Mouse (Mus musculus): ENCODE data around the gene Rims1. TPM values are rescaled to one million over a fixed set of nuclear protein-coding genes. Genes with fewer than 3 reads are reported as not detected.

Gene Rims1
- polyA plus RNA-seq, 1 experiment from 2014 or later: 1.4 TPM

- Histone ChIP-seq H3K36me3 (replicated peaks) (no peaks in the 10 kb centered on the region), H3K4me1 (peaks cover 3% of the 10 kb centered on the region; the same call in 1 of the 2 replicates), H3K27me3 (replicated peaks; ENCODE audit: low read depth, poor library complexity, severe bottlenecking) (no peaks in the 10 kb centered on the region), H3K4me3 (no peak overlapping the region), H3K9me3 (0 out of 2 replicates have a peak, but pooled peaks cover 3% of the 10 kb centered on the region), H3K27ac (replicated peaks) (no peak overlapping the region)
- DNase-seq (ENCODE audit: low spot score): no peak
- 48% methylated on average over 8 of the region's 8 CpGs for WGBS
These were observed 185.0 kb downstream of the Rims1 start for GRCm38 (mm10) chr1:22620827-22621226.

GRCm38 (mm10) chr1:22615601-22616000, 190.2 kb downstream of the Rims1 start:
- H3K27me3 ChIP-seq (replicated peaks; ENCODE audit: low read depth, poor library complexity, severe bottlenecking): no peaks in the 10 kb centered on the region
- no peaks in the 10 kb centered on the region for H3K4me1 ChIP-seq
- no peak overlapping the region for H3K4me3 ChIP-seq
- no peak for DNase-seq (ENCODE audit: low spot score)
- H3K36me3 ChIP-seq (replicated peaks): no peaks in the 10 kb centered on the region
- 0 out of 2 replicates have a peak, but pooled peaks cover 3% of the 10 kb centered on the region for H3K9me3 ChIP-seq
- no peak overlapping the region for H3K27ac ChIP-seq (replicated peaks)
- WGBS: 81% methylated on average over 4 of the region's 4 CpGs

GRCm38 (mm10) chr1:22613609-22614008, 192.2 kb downstream of the Rims1 start:
- Histone ChIP-seq H3K36me3 (replicated peaks) (no peaks in the 10 kb centered on the region), H3K4me1 (no peaks in the 10 kb centered on the region), H3K4me3 (no peak overlapping the region), H3K27ac (replicated peaks) (no peak overlapping the region), H3K27me3 (replicated peaks; ENCODE audit: low read depth, poor library complexity, severe bottlenecking) (no peaks in the 10 kb centered on the region), H3K9me3 (no peaks in the 10 kb centered on the region)
- no peak for DNase-seq (ENCODE audit: low spot score)
- WGBS: 84% methylated on average over 3 of the region's 3 CpGs

- no peaks in the 10 kb centered on the region for H3K4me1 ChIP-seq
- no peak for DNase-seq (ENCODE audit: low spot score)
- WGBS: 71% methylated on average over 18 of the region's 18 CpGs
These were observed 201.3 kb downstream of the Rims1 start for GRCm38 (mm10) chr1:22604329-22605044.

GRCm38 (mm10) chr1:22596197-22596596, 209.6 kb downstream of the Rims1 start:
- Histone ChIP-seq H3K27me3 (replicated peaks; ENCODE audit: low read depth, poor library complexity, severe bottlenecking) (no peaks in the 10 kb centered on the region), H3K4me1 (no peaks in the 10 kb centered on the region), H3K27ac (replicated peaks) (no peak overlapping the region), H3K36me3 (replicated peaks) (no peaks in the 10 kb centered on the region), H3K4me3 (no peak overlapping the region), H3K9me3 (no peaks in the 10 kb centered on the region)
- WGBS: 77% methylated on average over 12 of the region's 12 CpGs
- no peak for DNase-seq (ENCODE audit: low spot score)

More at GRCm38 (mm10) chr1:22604329-22605044, 201.3 kb downstream of the Rims1 start:
- Histone ChIP-seq H3K27ac (replicated peaks) (no peak overlapping the region), H3K4me3 (no peak overlapping the region), H3K9me3 (no peaks in the 10 kb centered on the region), H3K36me3 (replicated peaks) (no peaks in the 10 kb centered on the region), H3K27me3 (replicated peaks; ENCODE audit: low read depth, poor library complexity, severe bottlenecking) (no peaks in the 10 kb centered on the region)

- DNase-seq (ENCODE audit: low spot score): no peak
These were observed 211.0 kb downstream of the Rims1 start for GRCm38 (mm10) chr1:22594841-22595240.

GRCm38 (mm10) chr1:22587859-22588383, 217.9 kb downstream of the Rims1 start:
- Histone ChIP-seq H3K4me3 (no peak overlapping the region), H3K9me3 (no peaks in the 10 kb centered on the region), H3K27me3 (replicated peaks; ENCODE audit: low read depth, poor library complexity, severe bottlenecking) (no peaks in the 10 kb centered on the region), H3K36me3 (replicated peaks) (no peaks in the 10 kb centered on the region), H3K27ac (replicated peaks) (no peak overlapping the region), H3K4me1 (no peaks in the 10 kb centered on the region)
- no peak for DNase-seq (ENCODE audit: low spot score)
- WGBS: 80% methylated on average over 7 of the region's 7 CpGs

More at GRCm38 (mm10) chr1:22594841-22595240, 211.0 kb downstream of the Rims1 start:
- Histone ChIP-seq H3K36me3 (replicated peaks) (no peaks in the 10 kb centered on the region), H3K4me3 (no peak overlapping the region), H3K9me3 (no peaks in the 10 kb centered on the region), H3K27ac (replicated peaks) (no peak overlapping the region), H3K4me1 (no peaks in the 10 kb centered on the region), H3K27me3 (replicated peaks; ENCODE audit: low read depth, poor library complexity, severe bottlenecking) (no peaks in the 10 kb centered on the region)

- no peak overlapping the region for H3K4me3 ChIP-seq
- no peak overlapping the region for H3K27ac ChIP-seq (replicated peaks)
- no peaks in the 10 kb centered on the region for H3K4me1 ChIP-seq
- H3K27me3 ChIP-seq (replicated peaks; ENCODE audit: low read depth, poor library complexity, severe bottlenecking): no peaks in the 10 kb centered on the region
- 89% methylated on average over 3 of the region's 3 CpGs for WGBS
- H3K36me3 ChIP-seq (replicated peaks): no peaks in the 10 kb centered on the region
- DNase-seq (ENCODE audit: low spot score): no peak
- H3K9me3 ChIP-seq: no peaks in the 10 kb centered on the region
These were observed 220.2 kb downstream of the Rims1 start for GRCm38 (mm10) chr1:22585560-22585959.

- 87% methylated on average over 3 of the region's 3 CpGs for WGBS
- Histone ChIP-seq H3K36me3 (replicated peaks) (no peaks in the 10 kb centered on the region), H3K9me3 (no peaks in the 10 kb centered on the region), H3K27ac (replicated peaks) (no peak overlapping the region), H3K4me1 (no peaks in the 10 kb centered on the region), H3K4me3 (no peak overlapping the region), H3K27me3 (replicated peaks; ENCODE audit: low read depth, poor library complexity, severe bottlenecking) (no peaks in the 10 kb centered on the region)
- DNase-seq (ENCODE audit: low spot score): no peak
These were observed 226.3 kb downstream of the Rims1 start for GRCm38 (mm10) chr1:22579470-22579869.

- H3K4me3 ChIP-seq: no peak overlapping the region
- 97% methylated on average over 1 of the region's 1 CpGs for WGBS
- DNase-seq (ENCODE audit: low spot score): no peak
- H3K27ac ChIP-seq (replicated peaks): no peak overlapping the region
- H3K27me3 ChIP-seq (replicated peaks; ENCODE audit: low read depth, poor library complexity, severe bottlenecking): no peaks in the 10 kb centered on the region
- H3K9me3 ChIP-seq: no peaks in the 10 kb centered on the region
- H3K36me3 ChIP-seq (replicated peaks): no peaks in the 10 kb centered on the region
- H3K4me1 ChIP-seq: no peaks in the 10 kb centered on the region
These were observed 233.1 kb downstream of the Rims1 start for GRCm38 (mm10) chr1:22572720-22573119.

GRCm38 (mm10) chr1:22546273-22546672, 259.5 kb downstream of the Rims1 start:
- H3K4me3 ChIP-seq: no peak overlapping the region
- no peak overlapping the region for H3K27ac ChIP-seq (replicated peaks)
- no peaks in the 10 kb centered on the region for H3K36me3 ChIP-seq (replicated peaks)
- no peaks in the 10 kb centered on the region for H3K9me3 ChIP-seq
- no peaks in the 10 kb centered on the region for H3K4me1 ChIP-seq
- DNase-seq (ENCODE audit: low spot score): no peak
- 84% methylated on average over 1 of the region's 1 CpGs for WGBS
- H3K27me3 ChIP-seq (replicated peaks; ENCODE audit: low read depth, poor library complexity, severe bottlenecking): no peaks in the 10 kb centered on the region

GRCm38 (mm10) chr1:22538129-22538528, 267.7 kb downstream of the Rims1 start:
- Histone ChIP-seq H3K27ac (replicated peaks) (no peak overlapping the region), H3K36me3 (replicated peaks) (no peaks in the 10 kb centered on the region), H3K27me3 (replicated peaks; ENCODE audit: low read depth, poor library complexity, severe bottlenecking) (peaks cover 42% of the 10 kb centered on the region), H3K4me1 (peaks cover 5% of the 10 kb centered on the region), H3K4me3 (no peak overlapping the region), H3K9me3 (no peaks in the 10 kb centered on the region)
- no peak for DNase-seq (ENCODE audit: low spot score)
- 79% methylated on average over 7 of the region's 7 CpGs for WGBS

GRCm38 (mm10) chr1:22536776-22537175, 269.0 kb downstream of the Rims1 start:
- WGBS: 94% methylated on average over 2 of the region's 2 CpGs
- no peak for DNase-seq (ENCODE audit: low spot score)
- H3K36me3 ChIP-seq (replicated peaks): no peaks in the 10 kb centered on the region
- no peak overlapping the region for H3K4me3 ChIP-seq
- H3K4me1 ChIP-seq: peaks cover 8% of the 10 kb centered on the region
- no peaks in the 10 kb centered on the region for H3K9me3 ChIP-seq
- no peak overlapping the region for H3K27ac ChIP-seq (replicated peaks)
- H3K27me3 ChIP-seq (replicated peaks; ENCODE audit: low read depth, poor library complexity, severe bottlenecking): peaks cover 56% of the 10 kb centered on the region

All from embryonic facial prominence, embryonic 10.5 days (tissue).